In genomic region chr5:135659956-135660355, GRCm38 (mm10) we compare ENCODE assay signal across 19 mouse cellular contexts.
"Had no signal": no experiment of that assay in that cellular context is flagged by ENCODE, and none has a peak within 500 bp of the region (broad histone marks: within the 10 kb centered on the region; RNA-seq: fewer than 3 reads in every experiment).

No protein-coding gene starts in this region.

- H3K9me3 ChIP-seq: limb, embryonic 10.5 days; liver, embryonic 12.5 days; liver, embryonic 15.5 days; lung, embryonic 15.5 days; midbrain, embryonic 12.5 days; midbrain, embryonic 15.5 days; neural tube, embryonic 12.5 days; neural tube, embryonic 15.5 days had no signal

- ATAC-seq: intestine, postnatal 0 days; liver, embryonic 12.5 days; midbrain, embryonic 15.5 days had no signal

- H3K4me2 ChIP-seq: limb, embryonic 13.5 days; liver, embryonic 12.5 days; liver, embryonic 15.5 days; lung, embryonic 15.5 days; midbrain, embryonic 12.5 days; midbrain, embryonic 15.5 days; neural tube, embryonic 12.5 days; neural tube, embryonic 15.5 days had no signal

- DNase-seq: layer of hippocampus, adult 9-11 months; liver; retina, postnatal 1 day; right cerebral cortex, postnatal 25 days; thymus, adult 18-20 months; thymus, postnatal 36 days had no signal

- H3K4me3 ChIP-seq: layer of hippocampus, adult 2 months; limb, embryonic 10.5 days; limb, embryonic 13.5 days; liver, embryonic 12.5 days; liver, embryonic 15.5 days; lung, embryonic 15.5 days; midbrain, embryonic 12.5 days; midbrain, embryonic 15.5 days; neural tube, embryonic 12.5 days; neural tube, embryonic 15.5 days had no signal

- H3K27ac ChIP-seq: kidney, postnatal 0 days; layer of hippocampus, adult 2 months; limb, embryonic 13.5 days; liver, embryonic 12.5 days; liver, embryonic 15.5 days; lung, embryonic 15.5 days; macrophage; midbrain, embryonic 12.5 days; midbrain, embryonic 15.5 days; neural tube, embryonic 12.5 days; neural tube, embryonic 15.5 days had no signal

- H3K27me3 ChIP-seq: limb, embryonic 13.5 days; lung, embryonic 15.5 days; midbrain, embryonic 12.5 days; midbrain, embryonic 15.5 days; neural tube, embryonic 12.5 days; neural tube, embryonic 15.5 days had no signal

- H3K4me1 ChIP-seq: lung, embryonic 15.5 days; midbrain, embryonic 12.5 days; midbrain, embryonic 15.5 days; neural tube, embryonic 12.5 days; neural tube, embryonic 15.5 days had no signal

- H3K9ac ChIP-seq: limb, embryonic 13.5 days; liver, embryonic 12.5 days; liver, embryonic 15.5 days; lung, embryonic 15.5 days; midbrain, embryonic 12.5 days; midbrain, embryonic 15.5 days; neural tube, embryonic 12.5 days; neural tube, embryonic 15.5 days had no signal

- H3K36me3 ChIP-seq: limb, embryonic 10.5 days; limb, embryonic 13.5 days; liver, embryonic 12.5 days; liver, embryonic 15.5 days; lung, embryonic 15.5 days; midbrain, embryonic 12.5 days; midbrain, embryonic 15.5 days; neural tube, embryonic 12.5 days; neural tube, embryonic 15.5 days had no signal
